Mouse (Mus musculus): ENCODE data around the gene Pkn3. TPM values are rescaled to one million over a fixed set of nuclear protein-coding genes. Genes with fewer than 3 reads are reported as not detected.

The Pkn3 gene
- polyA plus RNA-seq, 1 experiment from 2014 or later = 5.6 TPM

DNA sequence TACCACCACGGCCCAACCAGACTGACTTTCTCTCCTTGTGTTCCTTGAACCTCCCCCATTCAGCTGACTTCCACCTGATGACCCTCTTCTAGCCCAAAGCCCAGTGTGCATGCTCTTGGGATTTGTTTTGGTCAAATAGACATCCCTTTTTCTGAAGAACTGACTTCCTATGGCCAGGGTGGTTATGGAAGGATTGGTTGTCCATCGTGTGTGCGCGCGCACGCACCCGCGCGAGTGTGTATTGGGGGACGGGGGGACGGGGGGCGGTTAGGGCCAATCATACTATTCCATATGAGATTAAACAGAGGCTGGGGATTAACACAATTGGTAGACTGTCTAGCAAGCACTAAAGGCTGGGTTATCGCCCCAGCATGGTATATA is 16.7 kb downstream of the Pkn3 start:
- H3K9me3 ChIP-seq (ENCODE audit: control insufficient read depth, low read length) = no peaks in the 10 kb centered on the region
- peak; percentile 33 for DNase-seq (ENCODE audit: low spot score)
- H3K4me3 ChIP-seq (ENCODE audit: low read depth, low read length) = peak overlapping the region; percentile 63
- peak overlapping the region; percentile 80 for H3K4me2 ChIP-seq (ENCODE audit: low read depth, low read length)
- 4% methylated on average over 13 of the region's 13 CpGs for WGBS
- peak overlapping the region; percentile 73 for H3K9ac ChIP-seq (ENCODE audit: low read depth, low read length)
- no peaks in the 10 kb centered on the region for H3K27me3 ChIP-seq (replicated peaks; ENCODE audit: control insufficient read depth, insufficient read depth, low read length)
- peaks cover 42% of the 10 kb centered on the region for H3K36me3 ChIP-seq (ENCODE audit: control insufficient read depth, insufficient read depth, low read length)
- peak overlapping the region; percentile 31; the same call in 1 of the 2 replicates for H3K27ac ChIP-seq (replicated peaks; ENCODE audit: low read depth, low read length)
- H3K4me1 ChIP-seq (ENCODE audit: control insufficient read depth, insufficient read depth, low read length) = peaks cover 7% of the 10 kb centered on the region; the same call in 1 of the 2 replicates
- no peak for ATAC-seq (ENCODE audit: low read depth)

DNA sequence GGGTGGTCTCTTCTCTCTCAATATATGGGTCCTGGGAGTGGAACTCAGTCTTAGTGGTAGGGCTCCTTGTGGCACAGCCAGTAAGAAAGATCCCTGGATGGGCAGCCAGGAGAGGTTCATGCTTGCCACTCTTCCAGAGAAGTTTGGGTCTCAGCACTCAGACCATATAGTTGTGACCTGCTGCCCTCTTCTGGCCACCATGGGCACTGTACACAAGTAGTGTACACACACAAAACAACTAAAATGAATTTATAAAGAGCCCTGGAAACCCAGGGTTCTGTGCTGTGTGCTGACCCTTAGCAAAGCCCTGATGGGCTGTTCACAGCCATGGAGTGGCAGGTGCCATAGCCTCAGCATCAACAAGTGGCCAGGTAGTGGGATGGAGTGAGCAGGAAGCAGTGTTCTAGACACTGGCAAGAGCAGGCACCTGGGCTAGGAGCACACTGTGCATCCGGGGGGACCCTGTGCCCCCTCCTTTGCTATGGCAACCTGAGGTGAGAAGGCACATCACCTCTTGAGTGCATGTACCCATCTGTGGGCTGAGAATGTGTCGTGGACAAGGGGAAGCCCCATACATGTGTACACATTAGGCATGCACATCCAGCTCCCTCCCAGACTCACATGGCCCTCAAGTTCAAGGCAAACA is 18.5 kb downstream of the Pkn3 start:
- Histone ChIP-seq H3K27ac (replicated peaks; ENCODE audit: low read depth, low read length) (no peak overlapping the region), H3K4me3 (ENCODE audit: low read depth, low read length) (no peak overlapping the region), H3K36me3 (ENCODE audit: control insufficient read depth, insufficient read depth, low read length) (peaks cover 48% of the 10 kb centered on the region), H3K27me3 (replicated peaks; ENCODE audit: control insufficient read depth, insufficient read depth, low read length) (no peaks in the 10 kb centered on the region), H3K9me3 (ENCODE audit: control insufficient read depth, low read length) (no peaks in the 10 kb centered on the region), H3K9ac (ENCODE audit: low read depth, low read length) (no peak overlapping the region), H3K4me2 (ENCODE audit: low read depth, low read length) (no peak overlapping the region), H3K4me1 (ENCODE audit: control insufficient read depth, insufficient read depth, low read length) (peaks cover 7% of the 10 kb centered on the region; the same call in 1 of the 2 replicates)
- 57% methylated on average over 1 of the region's 2 CpGs for WGBS
- no peak for ATAC-seq (ENCODE audit: low read depth)
- DNase-seq (ENCODE audit: low spot score) = peak; percentile 49

DNA sequence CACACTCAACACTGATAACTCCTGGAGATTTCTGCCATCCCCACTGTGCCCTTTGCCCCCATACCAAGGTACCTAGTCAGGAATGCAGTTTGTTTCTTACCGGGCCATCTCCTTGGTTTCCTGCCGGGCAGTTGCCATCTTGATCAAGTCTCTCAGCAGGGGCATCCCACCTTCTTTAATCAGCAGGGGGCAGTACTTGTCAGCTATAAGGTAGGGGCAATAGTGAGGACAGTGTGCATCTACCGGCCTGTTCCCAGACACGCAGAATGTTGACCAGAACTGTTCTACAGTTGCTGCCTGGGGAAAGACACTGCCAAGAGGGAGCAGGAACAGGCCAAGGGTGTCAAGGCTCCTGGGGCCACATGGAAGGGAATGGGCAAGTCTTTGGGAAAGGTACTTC is 22.7 kb downstream of the Pkn3 start:
- H3K4me1 ChIP-seq (ENCODE audit: control insufficient read depth, insufficient read depth, low read length) = no peaks in the 10 kb centered on the region
- peaks cover 68% of the 10 kb centered on the region for H3K36me3 ChIP-seq (ENCODE audit: control insufficient read depth, insufficient read depth, low read length)
- no peaks in the 10 kb centered on the region for H3K27me3 ChIP-seq (replicated peaks; ENCODE audit: control insufficient read depth, insufficient read depth, low read length)
- no peak overlapping the region for H3K4me2 ChIP-seq (ENCODE audit: low read depth, low read length)
- DNase-seq (ENCODE audit: low spot score) (no peak), ATAC-seq (ENCODE audit: low read depth) (no peak)
- H3K27ac ChIP-seq (replicated peaks; ENCODE audit: low read depth, low read length) = no peak overlapping the region
- H3K9me3 ChIP-seq (ENCODE audit: control insufficient read depth, low read length) = no peaks in the 10 kb centered on the region
- no peak overlapping the region for H3K4me3 ChIP-seq (ENCODE audit: low read depth, low read length)
- no peak overlapping the region for H3K9ac ChIP-seq (ENCODE audit: low read depth, low read length)
- 68% methylated on average over 4 of the region's 4 CpGs for WGBS

DNA sequence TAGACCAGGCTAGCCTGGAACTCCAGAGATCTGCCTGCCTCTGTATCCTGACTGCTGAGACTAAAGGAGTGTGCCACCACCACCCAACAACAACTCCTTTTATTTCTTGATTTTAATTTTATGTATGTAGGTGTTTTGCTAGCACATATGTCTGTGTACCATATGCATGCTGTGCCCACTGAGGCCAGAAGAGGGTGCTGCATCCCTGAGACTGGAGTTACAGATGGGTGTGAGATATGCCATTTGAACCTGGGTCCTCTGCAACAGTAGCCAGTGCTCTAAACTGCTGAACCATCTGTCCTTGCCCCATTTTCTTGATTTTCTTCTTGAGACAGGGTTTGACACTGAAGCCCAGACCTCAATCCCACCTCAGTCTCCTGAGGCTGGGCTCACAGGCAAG is 28.9 kb downstream of the Pkn3 start:
- no peak overlapping the region for H3K9ac ChIP-seq (ENCODE audit: low read depth, low read length)
- no peaks in the 10 kb centered on the region for H3K4me1 ChIP-seq (ENCODE audit: control insufficient read depth, insufficient read depth, low read length)
- no peak overlapping the region for H3K27ac ChIP-seq (replicated peaks; ENCODE audit: low read depth, low read length)
- no peaks in the 10 kb centered on the region for H3K27me3 ChIP-seq (replicated peaks; ENCODE audit: control insufficient read depth, insufficient read depth, low read length)
- H3K36me3 ChIP-seq (ENCODE audit: control insufficient read depth, insufficient read depth, low read length) = peaks cover 88% of the 10 kb centered on the region
- DNase-seq (ENCODE audit: low spot score) (no peak), ATAC-seq (ENCODE audit: low read depth) (no peak)
- no peaks in the 10 kb centered on the region for H3K9me3 ChIP-seq (ENCODE audit: control insufficient read depth, low read length)
- H3K4me2 ChIP-seq (ENCODE audit: low read depth, low read length) = no peak overlapping the region
- no peak overlapping the region for H3K4me3 ChIP-seq (ENCODE audit: low read depth, low read length)

DNA sequence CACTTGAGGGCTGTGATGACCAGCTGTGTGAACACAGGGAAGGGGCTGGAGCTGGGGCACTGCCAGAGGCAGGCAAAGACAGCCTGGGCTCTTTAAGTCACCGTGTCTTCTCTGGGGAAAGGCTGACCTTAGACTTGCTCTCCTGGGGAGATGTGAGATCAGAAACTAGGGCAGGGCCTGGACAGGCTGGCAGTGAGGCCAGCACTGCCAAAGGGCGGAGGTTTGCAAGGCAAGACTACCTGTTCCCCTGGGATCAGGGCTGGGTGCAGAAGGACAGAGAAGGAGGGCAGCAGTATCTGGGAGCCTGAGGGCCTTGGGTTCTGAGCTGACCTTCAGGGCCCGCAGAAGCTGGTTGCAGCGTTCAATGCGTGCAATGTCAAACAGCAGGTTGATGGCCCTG is 30.2 kb downstream of the Pkn3 start:
- Histone ChIP-seq H3K9ac (ENCODE audit: low read depth, low read length) (no peak overlapping the region), H3K36me3 (ENCODE audit: control insufficient read depth, insufficient read depth, low read length) (peaks cover 89% of the 10 kb centered on the region), H3K4me1 (ENCODE audit: control insufficient read depth, insufficient read depth, low read length) (no peaks in the 10 kb centered on the region), H3K27ac (replicated peaks; ENCODE audit: low read depth, low read length) (no peak overlapping the region), H3K4me2 (ENCODE audit: low read depth, low read length) (no peak overlapping the region), H3K27me3 (replicated peaks; ENCODE audit: control insufficient read depth, insufficient read depth, low read length) (no peaks in the 10 kb centered on the region), H3K9me3 (ENCODE audit: control insufficient read depth, low read length) (no peaks in the 10 kb centered on the region), H3K4me3 (ENCODE audit: low read depth, low read length) (no peak overlapping the region)
- 96% methylated on average over 5 of the region's 5 CpGs for WGBS
- DNase-seq (ENCODE audit: low spot score) = no peak
- no peak for ATAC-seq (ENCODE audit: low read depth)

DNA sequence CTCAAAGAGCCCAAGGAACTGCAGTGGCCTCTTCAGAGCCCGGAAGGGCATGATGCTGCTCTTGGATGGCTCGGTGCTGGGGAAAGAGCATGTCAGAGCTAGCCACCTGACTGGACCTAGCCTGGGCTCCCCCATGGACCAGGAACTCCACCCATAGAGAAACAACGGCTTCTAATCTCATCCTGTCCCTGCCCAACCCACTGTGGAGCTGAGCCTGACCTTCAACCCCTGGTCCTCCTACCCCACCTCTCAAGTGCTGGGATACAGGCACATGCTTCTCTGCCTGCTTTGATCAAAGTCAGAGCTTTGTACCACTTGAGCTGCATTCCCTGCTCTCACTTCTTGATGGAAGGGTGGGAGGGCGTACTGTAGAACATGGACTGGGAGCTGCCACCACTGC is 30.8 kb downstream of the Pkn3 start:
- no peaks in the 10 kb centered on the region for H3K27me3 ChIP-seq (replicated peaks; ENCODE audit: control insufficient read depth, insufficient read depth, low read length)
- ATAC-seq (ENCODE audit: low read depth) (no peak), DNase-seq (ENCODE audit: low spot score) (no peak)
- H3K36me3 ChIP-seq (ENCODE audit: control insufficient read depth, insufficient read depth, low read length) = peaks cover 89% of the 10 kb centered on the region
- no peaks in the 10 kb centered on the region for H3K4me1 ChIP-seq (ENCODE audit: control insufficient read depth, insufficient read depth, low read length)
- 90% methylated on average over 4 of the region's 4 CpGs for WGBS
- H3K4me2 ChIP-seq (ENCODE audit: low read depth, low read length) = no peak overlapping the region
- H3K9ac ChIP-seq (ENCODE audit: low read depth, low read length) = no peak overlapping the region
- H3K9me3 ChIP-seq (ENCODE audit: control insufficient read depth, low read length) = no peaks in the 10 kb centered on the region
- no peak overlapping the region for H3K27ac ChIP-seq (replicated peaks; ENCODE audit: low read depth, low read length)
- no peak overlapping the region for H3K4me3 ChIP-seq (ENCODE audit: low read depth, low read length)

DNA sequence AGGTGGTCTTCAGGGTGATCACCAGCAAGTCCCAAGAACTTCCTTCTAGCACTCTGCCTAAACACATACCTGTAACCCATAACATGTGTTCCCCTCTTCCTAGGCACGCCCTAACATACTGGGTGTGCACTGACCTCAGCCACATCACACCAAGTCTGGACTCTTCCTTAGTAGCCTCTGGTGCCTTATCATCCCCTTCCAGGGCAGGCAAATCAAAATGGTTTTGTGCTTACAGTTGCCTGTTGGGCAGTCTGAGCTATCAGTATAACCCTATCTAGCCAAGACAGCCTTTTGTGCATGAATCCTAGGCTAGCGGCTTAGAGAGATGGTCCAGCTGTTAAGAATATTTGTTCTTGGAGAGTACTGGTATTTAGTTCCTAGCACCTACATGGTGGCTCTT is 34.0 kb downstream of the Pkn3 start:
- ATAC-seq (ENCODE audit: low read depth) = no peak

DNA sequence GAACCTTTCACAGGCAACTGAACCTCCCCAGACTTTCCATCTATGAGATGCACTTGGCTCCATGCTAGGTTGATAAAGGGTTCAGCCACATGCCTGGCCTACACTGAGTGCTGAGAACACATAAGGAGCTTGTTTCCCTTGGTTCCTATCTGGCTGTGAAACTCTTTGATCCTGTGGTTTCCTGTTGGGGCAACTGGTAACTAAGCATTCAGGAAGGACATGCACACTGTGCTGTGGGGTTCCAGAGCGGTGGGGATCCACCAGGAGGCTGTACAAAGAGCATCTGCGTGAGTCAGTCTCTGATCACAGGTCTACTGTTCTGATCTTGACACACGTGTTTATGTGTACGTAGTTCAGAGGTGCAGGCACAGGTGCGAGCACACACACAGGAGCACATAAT is 35.1 kb downstream of the Pkn3 start:
- no peak overlapping the region for H3K4me2 ChIP-seq (ENCODE audit: low read depth, low read length)
- ATAC-seq (ENCODE audit: low read depth) (no peak), DNase-seq (ENCODE audit: low spot score) (no peak)
- H3K4me1 ChIP-seq (ENCODE audit: control insufficient read depth, insufficient read depth, low read length) = no peaks in the 10 kb centered on the region
- H3K9ac ChIP-seq (ENCODE audit: low read depth, low read length) = no peak overlapping the region
- no peak overlapping the region for H3K27ac ChIP-seq (replicated peaks; ENCODE audit: low read depth, low read length)
- H3K9me3 ChIP-seq (ENCODE audit: control insufficient read depth, low read length) = no peaks in the 10 kb centered on the region
- no peak overlapping the region for H3K4me3 ChIP-seq (ENCODE audit: low read depth, low read length)
- 83% methylated on average over 5 of the region's 5 CpGs for WGBS
- H3K36me3 ChIP-seq (ENCODE audit: control insufficient read depth, insufficient read depth, low read length) = peaks cover 63% of the 10 kb centered on the region
- no peaks in the 10 kb centered on the region for H3K27me3 ChIP-seq (replicated peaks; ENCODE audit: control insufficient read depth, insufficient read depth, low read length)

More for the DNA sequence above, 34.0 kb downstream of the Pkn3 start:
- Histone ChIP-seq H3K4me3 (ENCODE audit: low read depth, low read length) (no peak overlapping the region), H3K36me3 (ENCODE audit: control insufficient read depth, insufficient read depth, low read length) (peaks cover 72% of the 10 kb centered on the region), H3K27ac (replicated peaks; ENCODE audit: low read depth, low read length) (no peak overlapping the region), H3K9ac (ENCODE audit: low read depth, low read length) (no peak overlapping the region), H3K9me3 (ENCODE audit: control insufficient read depth, low read length) (no peaks in the 10 kb centered on the region), H3K4me1 (ENCODE audit: control insufficient read depth, insufficient read depth, low read length) (no peaks in the 10 kb centered on the region), H3K27me3 (replicated peaks; ENCODE audit: control insufficient read depth, insufficient read depth, low read length) (no peaks in the 10 kb centered on the region), H3K4me2 (ENCODE audit: low read depth, low read length) (no peak overlapping the region)
- WGBS = 100% methylated on average over 2 of the region's 2 CpGs
- DNase-seq (ENCODE audit: low spot score) = no peak

DNA sequence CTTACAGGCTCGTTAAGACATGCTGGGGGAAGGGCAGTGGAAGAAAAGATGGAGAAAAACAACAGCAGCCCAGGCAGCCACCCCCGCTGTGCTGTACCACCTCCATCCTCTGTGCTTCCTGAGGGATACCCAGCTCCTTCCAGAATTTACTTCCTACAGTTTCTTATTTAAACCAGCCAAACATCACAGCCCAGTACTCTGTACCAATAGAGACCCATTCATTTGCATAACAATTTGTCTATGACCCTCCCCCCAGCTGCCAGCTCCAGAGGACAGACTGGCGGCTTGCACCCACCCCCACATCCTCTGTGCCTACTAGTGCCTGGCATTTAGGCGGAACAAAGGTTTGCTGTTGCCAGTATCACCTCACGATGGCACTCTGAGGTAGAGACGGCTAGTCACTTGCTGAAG is 42.2 kb downstream of the Pkn3 start:
- no peak overlapping the region for H3K4me3 ChIP-seq (ENCODE audit: low read depth, low read length)
- peaks cover 4% of the 10 kb centered on the region; the same call in 1 of the 2 replicates for H3K36me3 ChIP-seq (ENCODE audit: control insufficient read depth, insufficient read depth, low read length)
- DNase-seq (ENCODE audit: low spot score) (no peak), ATAC-seq (ENCODE audit: low read depth) (no peak)
- H3K27ac ChIP-seq (replicated peaks; ENCODE audit: low read depth, low read length) = no peak overlapping the region
- H3K9ac ChIP-seq (ENCODE audit: low read depth, low read length) = no peak overlapping the region
- H3K4me2 ChIP-seq (ENCODE audit: low read depth, low read length) = no peak overlapping the region
- no peaks in the 10 kb centered on the region for H3K9me3 ChIP-seq (ENCODE audit: control insufficient read depth, low read length)
- peaks cover 7% of the 10 kb centered on the region; the same call in 1 of the 2 replicates for H3K4me1 ChIP-seq (ENCODE audit: control insufficient read depth, insufficient read depth, low read length)
- H3K27me3 ChIP-seq (replicated peaks; ENCODE audit: control insufficient read depth, insufficient read depth, low read length) = no peaks in the 10 kb centered on the region
- 37% methylated on average over 6 of the region's 6 CpGs for WGBS
